Mouse (Mus musculus): ENCODE results near the gene Pigq. TPM values are rescaled to one million over a fixed set of nuclear protein-coding genes. Genes with fewer than 3 reads are reported as not detected.

The Pigq gene
- total RNA-seq (2021): 100 to 1,000 TPM; 108 to 113 TPM
- long read RNA-seq, transcript Pigq-201 (11 exons, 3,173 nt): major isoform, 89 of 132 reads
- long read RNA-seq, partial matches to known transcripts: 14 of 132 reads
- long read RNA-seq, other reads (novel, unspliced or antisense): 25 of 132 reads

DNA sequence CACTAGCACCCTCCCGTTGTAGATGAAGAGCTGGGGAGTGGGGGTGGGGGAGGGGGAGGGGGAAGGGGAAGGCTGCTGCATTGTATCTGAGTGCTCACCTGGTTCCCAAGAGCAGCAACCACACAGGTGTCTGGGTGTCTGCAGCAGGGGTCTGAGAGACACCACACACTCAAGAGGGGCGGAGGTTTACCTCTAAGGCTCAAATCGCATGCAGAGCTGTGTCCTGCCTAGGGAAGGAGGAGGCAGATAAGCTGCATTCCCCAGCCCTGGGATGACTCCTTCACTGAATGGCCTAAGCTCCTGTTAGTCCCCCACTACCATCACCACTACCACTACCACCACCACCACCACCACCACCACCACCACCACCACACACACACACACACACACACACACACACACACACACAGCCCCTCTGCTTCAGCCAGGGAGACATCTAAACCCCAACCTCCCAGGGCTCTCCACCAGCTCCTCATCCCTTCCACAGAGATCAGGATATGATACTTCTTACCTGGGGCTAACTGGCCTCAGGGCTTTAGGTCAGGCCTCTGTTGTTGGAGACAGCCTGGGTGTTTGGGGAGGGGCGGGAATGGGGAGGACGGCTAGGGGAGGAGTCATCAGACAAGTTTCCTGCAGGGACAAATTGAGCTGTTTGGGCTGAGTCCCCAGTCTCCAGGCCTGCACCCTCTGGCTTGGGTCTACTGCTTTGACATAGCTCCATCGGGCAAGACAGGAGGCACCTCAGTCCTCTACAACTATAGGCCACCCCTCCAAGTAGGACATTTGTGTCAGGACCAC, at the start of gene Pigq, which contains the start of gene Nhlrc4:
Pigq (minus strand) TSS at position 571 of the 798 bp plus-strand sequence.
Nhlrc4 (minus strand) TSS at position 596 of the 798 bp plus-strand sequence.
- DNase-seq (ENCODE audit: low spot score in 2 of 2): no peak

- DNase-seq (ENCODE audit: low spot score in 2 of 2): no peak
Measured at GRCm38 (mm10) chr17:25993489-25993888, 48.8 kb upstream of the Pigq start.

DNA sequence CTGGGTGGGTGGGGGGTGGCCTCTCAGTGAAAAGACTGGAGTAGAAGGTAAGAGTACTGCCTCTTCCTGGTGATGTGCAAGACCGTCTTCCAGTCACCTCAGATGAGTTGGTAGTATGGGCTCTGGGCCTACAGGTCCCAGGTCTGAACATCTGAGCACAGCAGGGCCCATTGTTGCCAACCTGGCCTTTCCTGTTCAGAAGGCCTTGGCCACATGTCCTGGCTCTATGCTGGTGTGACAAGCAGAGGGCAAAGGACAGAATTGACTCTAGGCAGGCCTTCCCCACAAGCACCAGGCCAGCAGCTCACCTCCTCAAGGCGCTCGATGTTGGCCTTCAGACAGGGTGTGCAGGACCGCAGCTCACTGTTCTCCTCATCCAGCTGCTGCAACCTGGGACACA, 47.5 kb upstream of the Pigq start:
- DNase-seq (ENCODE audit: low spot score in 2 of 2): no peak

DNA sequence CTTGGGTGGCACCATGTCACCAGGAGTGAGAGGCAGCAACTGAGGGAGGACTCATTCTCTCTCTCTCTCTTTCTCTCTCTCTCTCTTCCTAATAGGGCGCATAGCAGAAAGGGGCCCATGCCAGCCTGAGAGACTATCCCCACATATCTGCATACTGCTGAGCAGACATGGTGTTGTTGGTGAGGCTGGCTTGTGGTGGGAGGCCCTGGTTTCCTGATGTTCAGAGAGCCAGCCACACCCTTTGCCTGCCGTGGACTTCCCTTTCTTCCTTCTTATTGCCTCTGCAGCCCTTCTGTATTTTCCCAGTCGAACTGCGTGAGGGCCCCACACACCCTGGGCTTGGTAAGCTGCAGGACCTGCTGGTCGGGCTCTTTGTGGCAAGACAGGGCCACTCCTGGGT, 45.6 kb upstream of the Pigq start:
- no peak for DNase-seq (ENCODE audit: low spot score in 2 of 2)

- DNase-seq (ENCODE audit: low spot score in 2 of 2): peak; percentile 95 to 98
Measured at GRCm38 (mm10) chr17:25985306-25986294, 40.9 kb upstream of the Pigq start, which contains the start of gene Capn15. Gene Capn15 (minus strand): TSS chr17:25985796.

GRCm38 (mm10) chr17:25984556-25985305, 40.0 kb upstream of the Pigq start:
- DNase-seq (ENCODE audit: low spot score in 2 of 2): no peak

DNA sequence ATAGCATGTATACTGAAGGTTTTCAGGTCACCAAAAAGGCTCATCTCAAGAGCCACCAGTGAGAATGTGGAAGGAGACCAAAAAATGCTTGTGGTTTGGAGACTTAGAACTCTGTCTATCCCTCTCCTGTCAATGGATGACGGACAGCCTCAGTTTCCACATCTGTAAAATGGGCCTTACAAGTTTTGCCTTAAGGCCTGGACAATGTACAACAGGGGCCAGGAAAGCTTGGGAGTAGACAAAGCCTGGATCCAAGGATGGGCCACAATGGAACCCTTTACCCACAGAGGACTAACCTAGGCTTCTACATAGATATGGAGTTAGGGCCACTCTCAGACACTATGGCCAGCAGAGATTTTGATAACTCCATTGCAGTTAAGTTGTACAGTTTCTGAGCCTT, 39.3 kb upstream of the Pigq start:
- no peak for DNase-seq (ENCODE audit: low spot score in 2 of 2)

- no peak for DNase-seq (ENCODE audit: low spot score in 2 of 2)
Measured at GRCm38 (mm10) chr17:25982913-25983312, 38.2 kb upstream of the Pigq start.

DNA sequence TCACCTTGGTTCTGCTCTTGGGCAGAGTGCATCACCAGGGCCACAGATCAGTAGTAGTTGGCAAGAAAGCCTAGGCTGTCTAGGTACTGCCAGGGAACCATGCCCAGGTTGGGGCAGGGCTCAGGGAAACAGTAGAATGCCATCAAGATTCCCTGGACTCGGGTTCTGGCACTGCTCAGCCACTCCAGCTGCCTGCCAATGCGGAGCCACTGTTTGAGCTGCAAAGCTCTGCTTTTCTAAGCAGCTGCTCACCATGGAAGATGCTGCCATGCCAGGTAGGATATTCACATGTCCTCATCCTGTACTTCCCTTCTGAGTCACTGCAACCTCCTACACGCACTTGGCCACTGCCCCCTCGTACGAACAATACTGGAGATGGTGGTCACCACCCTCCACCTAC, 36.1 kb upstream of the Pigq start:
- DNase-seq (ENCODE audit: low spot score in 2 of 2): no peak

DNA sequence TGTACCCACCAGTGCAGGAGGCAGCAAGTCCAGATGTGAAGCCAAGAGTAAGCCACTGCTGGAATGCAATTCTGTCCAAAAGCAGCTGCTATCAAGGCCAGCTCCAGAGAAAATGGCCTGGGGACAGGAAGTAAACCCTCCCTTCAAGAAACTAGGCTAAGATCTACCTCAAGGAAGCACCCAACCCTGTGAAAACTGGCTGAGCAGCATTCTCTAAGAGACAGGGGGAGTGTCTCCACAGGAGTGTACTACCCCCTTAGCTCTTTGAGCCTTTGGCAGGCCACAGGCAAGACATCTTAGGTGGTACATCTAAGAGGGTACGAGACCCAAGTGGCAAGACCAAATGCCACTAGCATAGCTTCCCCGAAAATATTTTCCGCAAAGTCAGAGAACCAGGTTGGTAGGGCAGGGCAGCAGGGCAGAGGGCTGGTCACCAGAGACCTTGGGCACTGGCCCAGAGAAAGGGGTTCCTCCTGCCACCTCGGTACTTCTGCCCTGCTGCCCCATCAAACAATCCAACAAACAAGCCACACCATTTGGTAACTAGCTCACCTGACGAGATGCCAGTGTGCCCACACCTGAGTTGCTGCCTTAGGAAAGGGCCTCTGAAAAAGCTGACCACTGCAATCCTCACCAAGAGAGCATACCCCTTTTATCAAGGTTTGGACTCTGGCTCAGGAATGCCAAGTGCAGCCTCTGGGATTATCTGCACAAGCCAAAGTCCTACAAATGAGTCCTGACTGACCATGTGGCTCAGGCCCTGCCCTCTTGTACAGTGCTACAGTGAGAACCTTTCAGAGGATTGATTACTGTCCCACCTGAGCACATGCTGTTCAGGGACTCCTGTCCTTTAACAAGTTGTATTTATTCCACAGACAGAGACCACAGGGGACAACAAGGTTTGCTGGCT, 35.3 kb upstream of the Pigq start:
- DNase-seq (ENCODE audit: low spot score in 2 of 2): no peak

GRCm38 (mm10) chr17:25970954-25971707, 26.4 kb upstream of the Pigq start:
- DNase-seq (ENCODE audit: low spot score in 2 of 2): no peak

- no peak for DNase-seq (ENCODE audit: low spot score in 2 of 2)
Measured at GRCm38 (mm10) chr17:25970448-25970847, 25.7 kb upstream of the Pigq start.

- DNase-seq (ENCODE audit: low spot score in 2 of 2): no peak
Measured at GRCm38 (mm10) chr17:25968176-25968575, 23.4 kb upstream of the Pigq start.

- DNase-seq (ENCODE audit: low spot score in 2 of 2): no peak
Measured at GRCm38 (mm10) chr17:25967652-25968051, 22.9 kb upstream of the Pigq start.

- no peak for DNase-seq (ENCODE audit: low spot score in 2 of 2)
Measured at GRCm38 (mm10) chr17:25964271-25964670, 19.5 kb upstream of the Pigq start.

DNA sequence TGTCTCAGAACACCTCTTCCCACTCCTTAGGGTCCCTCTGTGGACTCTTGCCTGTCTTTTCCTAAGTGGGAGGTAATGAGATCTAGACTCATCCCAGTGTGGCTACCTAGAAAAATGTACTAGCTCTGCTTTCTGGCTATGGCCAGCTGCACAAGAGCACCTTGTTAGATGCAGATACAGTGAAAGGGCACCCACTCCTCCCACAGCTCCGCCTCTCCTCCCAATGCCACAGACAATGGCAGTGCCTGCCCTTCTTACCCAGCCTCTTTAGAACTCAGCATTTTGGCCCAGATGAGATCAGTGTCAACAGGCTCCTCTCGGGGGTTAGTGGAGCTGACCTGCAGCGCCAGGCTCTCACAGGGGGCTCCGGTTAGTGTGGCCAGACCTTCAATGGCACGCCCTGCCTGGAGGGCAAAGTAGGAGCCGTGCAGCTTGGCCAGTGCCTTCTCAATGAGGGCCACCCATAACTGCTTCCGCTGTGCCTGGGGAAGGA, 17.7 kb upstream of the Pigq start:
- DNase-seq (ENCODE audit: low spot score in 2 of 2): no peak

DNA sequence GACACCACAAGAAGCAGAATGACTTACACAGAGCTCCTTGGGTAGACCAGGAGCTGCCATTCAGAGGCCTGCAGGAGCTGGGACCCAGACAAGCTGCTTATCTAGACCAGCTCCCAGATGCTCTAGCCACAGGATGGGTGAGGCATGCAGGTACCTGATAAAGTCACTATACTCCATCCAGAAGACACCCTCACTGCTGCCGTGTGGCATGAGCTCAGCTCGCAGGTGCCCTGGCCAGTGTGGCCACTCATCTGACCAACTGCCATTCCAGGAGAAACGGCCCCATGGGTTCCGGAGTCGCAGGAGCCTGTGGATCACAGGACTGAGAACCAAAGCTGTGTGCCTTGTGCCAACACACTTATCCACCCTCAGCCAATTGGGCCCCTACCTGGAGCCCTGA, 16.8 kb upstream of the Pigq start:
- no peak for DNase-seq (ENCODE audit: low spot score in 2 of 2)

DNA sequence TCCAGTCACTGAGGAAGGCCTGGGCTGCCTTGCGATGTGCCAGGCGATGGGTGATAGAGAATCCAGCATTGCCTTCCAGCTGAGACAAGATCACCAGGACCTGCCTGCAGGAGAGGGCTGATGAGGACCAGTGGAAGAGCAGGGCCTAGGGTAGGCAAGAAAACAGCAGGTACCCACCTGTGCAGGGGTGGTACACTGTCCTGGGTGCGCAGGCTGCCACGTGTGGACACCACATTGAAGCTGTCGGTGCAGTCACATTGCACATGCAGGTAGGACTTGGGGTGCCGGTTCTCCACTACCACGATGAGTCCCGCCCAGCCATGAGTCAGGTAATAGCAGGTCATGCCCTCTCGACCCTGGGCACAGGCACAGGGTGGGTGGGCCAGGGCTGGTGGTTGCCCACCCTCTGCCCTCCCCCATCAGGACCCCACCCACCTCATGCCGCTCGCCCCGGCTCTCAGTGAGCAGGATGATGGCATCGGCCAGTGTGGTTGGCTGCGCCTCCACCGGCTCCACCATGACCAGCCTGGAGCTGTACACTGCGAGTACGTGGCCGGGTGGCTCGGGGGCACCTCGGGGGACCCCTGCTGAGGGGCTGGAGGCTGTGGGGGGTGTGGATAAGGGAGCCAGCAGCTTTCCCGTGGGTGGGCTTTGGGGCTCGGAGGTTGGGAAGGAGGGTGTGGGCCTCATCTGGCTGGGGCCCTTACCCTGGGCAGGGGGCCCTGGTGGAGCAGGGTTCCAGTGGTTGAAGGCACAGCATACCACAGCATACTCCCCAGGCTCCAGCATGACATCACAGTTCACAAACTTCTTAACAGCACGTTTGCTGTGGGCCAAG, 15.1 kb upstream of the Pigq start:
- DNase-seq (ENCODE audit: low spot score in 2 of 2): no peak
